Mouse (Mus musculus): ENCODE measurements around the gene Aaed1. TPM values are rescaled to one million over a fixed set of nuclear protein-coding genes. Genes with fewer than 3 reads are reported as not detected.

Gene Aaed1
- 3.1 and 6.5 TPM in 2 replicates for total RNA-seq (2015; ENCODE audit: low replicate concordance)
- 11.8 and 13.0 TPM in 2 replicates for total RNA-seq (2017; ENCODE audit: low replicate concordance)

GRCm38 (mm10) chr13:64312024-64312915 is at the start of gene Aaed1:
TSS of gene Aaed1 (minus strand) at chr13:64312710.
- ATAC-seq (replicated peaks; ENCODE audit: low FRiP score, poor library complexity, severe bottlenecking), result peak; percentile 84

DNA sequence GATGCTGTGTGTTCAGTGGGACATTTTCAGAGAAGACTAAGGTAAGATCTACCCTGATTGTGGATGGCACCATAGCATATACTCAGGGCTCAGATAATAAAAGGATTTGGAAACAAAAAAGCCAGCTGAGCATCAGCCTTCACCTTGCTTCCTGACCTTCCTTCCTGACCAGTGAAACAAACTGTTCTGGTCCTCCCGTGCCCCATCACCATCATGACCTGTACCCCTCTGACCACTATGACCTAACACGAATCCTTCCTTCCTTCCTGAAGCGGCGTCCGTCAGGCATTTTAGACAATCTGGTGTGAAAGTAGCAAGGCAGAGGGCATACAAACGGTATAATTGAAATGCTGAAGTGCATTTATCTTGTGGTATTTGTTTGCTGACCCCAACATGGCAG is 49.6 kb upstream of the Aaed1 start:
- no peak for ATAC-seq (replicated peaks; ENCODE audit: low FRiP score, poor library complexity, severe bottlenecking)

- no peak for ATAC-seq (replicated peaks; ENCODE audit: low FRiP score, poor library complexity, severe bottlenecking)
Observed at GRCm38 (mm10) chr13:64361020-64361419, 48.5 kb upstream of the Aaed1 start.

GRCm38 (mm10) chr13:64359702-64360101 is 47.2 kb upstream of the Aaed1 start:
- no peak for ATAC-seq (replicated peaks; ENCODE audit: low FRiP score, poor library complexity, severe bottlenecking)

- no peak for ATAC-seq (replicated peaks; ENCODE audit: low FRiP score, poor library complexity, severe bottlenecking)
Observed at GRCm38 (mm10) chr13:64358476-64358875, 46.0 kb upstream of the Aaed1 start.

DNA sequence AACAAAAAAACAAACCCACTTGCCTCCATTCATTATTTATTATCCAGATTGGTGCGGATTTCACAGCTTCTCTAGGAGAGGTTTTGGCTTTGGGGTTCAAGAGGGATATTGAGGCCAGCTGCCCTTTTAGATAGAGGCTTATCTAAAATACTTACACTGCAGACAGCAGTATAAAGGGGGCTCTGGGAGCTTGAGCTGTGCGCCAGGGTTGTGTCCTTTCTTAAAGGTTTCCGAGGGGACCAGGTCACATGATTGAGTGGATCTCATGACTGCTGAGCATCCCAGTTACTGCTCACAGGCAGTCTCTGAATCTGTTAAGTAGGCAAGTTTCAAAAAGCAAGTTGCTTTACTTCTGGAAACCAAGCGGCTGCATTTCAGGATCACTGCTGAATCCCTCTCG is 44.9 kb upstream of the Aaed1 start:
- no peak for ATAC-seq (replicated peaks; ENCODE audit: low FRiP score, poor library complexity, severe bottlenecking)

GRCm38 (mm10) chr13:64349474-64349873 is 37.0 kb upstream of the Aaed1 start:
- no peak for ATAC-seq (replicated peaks; ENCODE audit: low FRiP score, poor library complexity, severe bottlenecking)

GRCm38 (mm10) chr13:64344082-64344501 is 31.6 kb upstream of the Aaed1 start:
- no peak for ATAC-seq (replicated peaks; ENCODE audit: low FRiP score, poor library complexity, severe bottlenecking)

- no peak; the same call in 1 of the 2 replicates for ATAC-seq (replicated peaks; ENCODE audit: low FRiP score, poor library complexity, severe bottlenecking)
Observed at GRCm38 (mm10) chr13:64343598-64343997, 31.1 kb upstream of the Aaed1 start.

- no peak for ATAC-seq (replicated peaks; ENCODE audit: low FRiP score, poor library complexity, severe bottlenecking)
Observed at GRCm38 (mm10) chr13:64335546-64336132, 23.1 kb upstream of the Aaed1 start.

DNA sequence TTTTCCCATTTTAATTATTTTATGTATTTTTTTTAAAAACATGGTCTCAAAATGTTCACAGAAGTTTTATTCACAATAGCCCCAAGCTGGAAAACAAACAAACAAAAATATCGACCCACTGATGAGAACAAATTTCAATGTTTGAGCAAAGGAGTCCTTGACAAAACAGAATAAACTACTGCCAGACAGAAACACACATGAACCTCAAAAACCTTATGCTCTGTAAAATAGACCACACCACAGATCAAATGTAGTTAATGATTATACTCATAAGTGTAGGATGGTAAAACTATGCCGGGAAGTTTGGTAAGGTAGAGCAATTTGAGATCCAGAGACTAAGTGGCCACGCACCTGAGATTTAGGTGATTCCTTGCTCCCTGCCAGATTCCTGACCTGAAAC is 20.6 kb upstream of the Aaed1 start:
- no peak for ATAC-seq (replicated peaks; ENCODE audit: low FRiP score, poor library complexity, severe bottlenecking)

DNA sequence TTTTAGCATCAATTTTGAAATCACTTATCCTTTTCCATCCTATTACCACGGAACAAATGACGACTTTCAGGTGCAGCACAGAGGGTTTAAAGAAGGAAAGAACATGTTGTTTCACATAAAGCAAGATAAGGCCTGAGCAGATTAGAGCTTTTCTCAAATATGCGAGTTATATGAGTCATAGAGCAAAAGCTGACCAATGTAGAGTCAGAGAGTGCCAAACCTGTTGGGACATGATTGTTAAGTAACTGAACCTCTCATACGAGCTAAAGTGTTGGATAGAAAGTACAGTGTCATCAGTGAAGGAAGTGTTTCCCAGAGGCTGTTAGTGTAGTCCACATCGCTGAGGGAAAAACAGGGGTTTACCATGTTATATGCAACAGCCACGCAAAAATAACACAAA is 19.8 kb upstream of the Aaed1 start:
- no peak for ATAC-seq (replicated peaks; ENCODE audit: low FRiP score, poor library complexity, severe bottlenecking)

DNA sequence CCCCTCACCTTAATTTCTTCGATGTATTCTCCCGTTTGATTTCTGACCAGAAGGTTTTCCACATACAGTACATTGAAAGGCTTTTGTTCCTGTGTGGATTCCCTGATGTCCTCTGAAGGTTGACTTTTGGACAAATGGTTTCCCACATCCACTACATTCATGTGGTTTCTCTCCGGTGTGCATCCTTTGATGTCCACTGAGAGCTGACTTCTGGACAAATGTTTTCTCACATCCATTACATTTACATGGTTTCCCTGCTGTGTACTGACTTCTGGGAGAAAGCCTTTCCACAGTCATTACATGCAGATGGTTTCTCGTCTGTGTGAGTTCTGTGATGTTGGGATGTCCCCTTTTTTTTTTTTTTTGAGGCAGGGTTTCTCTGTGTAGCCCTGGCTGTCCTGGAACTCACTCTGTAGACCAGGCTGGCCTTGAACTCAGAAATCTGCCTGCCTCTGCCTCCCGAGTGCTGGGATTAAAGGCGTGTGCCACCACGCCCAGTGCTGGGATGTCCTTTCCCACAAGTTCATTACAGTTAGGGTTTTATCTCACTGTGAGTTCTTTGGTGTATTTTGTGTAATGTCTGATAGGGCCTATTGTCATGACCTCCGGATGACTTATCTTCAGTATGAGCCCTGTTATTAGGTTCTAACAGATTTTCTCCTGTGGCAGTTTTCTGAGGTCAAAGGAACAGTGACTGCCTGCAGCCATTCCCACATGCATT is 10.2 kb upstream of the Aaed1 start:
- no peak for ATAC-seq (replicated peaks; ENCODE audit: low FRiP score, poor library complexity, severe bottlenecking)

DNA sequence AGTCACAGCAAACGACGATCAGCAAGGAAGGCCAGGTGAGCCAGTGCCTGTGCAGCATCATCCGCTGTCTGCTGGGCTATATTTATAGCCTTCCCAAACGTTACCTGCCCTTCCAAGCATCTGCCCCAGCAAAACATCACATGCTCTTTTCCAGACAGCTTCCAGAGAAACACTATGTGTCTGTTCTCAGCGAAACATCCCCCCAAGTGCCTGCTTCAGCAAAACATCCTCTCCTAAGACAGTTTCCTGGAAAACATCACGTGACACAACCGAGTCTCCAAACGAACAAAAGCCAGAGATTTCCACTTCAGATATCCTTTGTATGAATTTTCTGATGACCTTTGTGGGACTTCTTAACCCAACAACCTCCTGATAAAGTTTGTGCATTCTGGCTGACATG is 7.8 kb upstream of the Aaed1 start:
- no peak for ATAC-seq (replicated peaks; ENCODE audit: low FRiP score, poor library complexity, severe bottlenecking)

DNA sequence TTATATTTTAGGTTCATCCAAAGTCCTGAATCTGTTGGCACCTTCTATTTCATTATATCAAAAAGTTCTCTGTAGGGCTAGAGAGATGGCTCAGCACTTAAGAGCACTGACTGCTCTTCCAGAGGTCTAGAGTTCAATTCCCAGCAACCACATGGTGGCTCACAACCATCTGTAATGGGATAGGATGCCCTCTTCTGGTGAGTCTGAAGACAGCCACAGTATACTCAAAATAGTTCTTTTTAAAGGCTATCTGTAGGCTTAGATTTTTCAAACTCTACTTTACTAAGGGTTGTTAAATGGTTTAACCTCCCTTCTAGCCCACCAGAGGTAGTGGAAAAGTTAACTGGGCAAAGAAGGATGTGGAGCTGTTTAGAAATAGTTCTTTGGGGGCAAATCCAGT is 7.3 kb upstream of the Aaed1 start:
- ATAC-seq (replicated peaks; ENCODE audit: low FRiP score, poor library complexity, severe bottlenecking), result no peak

- no peak for ATAC-seq (replicated peaks; ENCODE audit: low FRiP score, poor library complexity, severe bottlenecking)
Observed at GRCm38 (mm10) chr13:64318355-64318754, 5.8 kb upstream of the Aaed1 start.

GRCm38 (mm10) chr13:64315483-64316050 is 3.1 kb upstream of the Aaed1 start:
- ATAC-seq (replicated peaks; ENCODE audit: low FRiP score, poor library complexity, severe bottlenecking), result 0 out of 2 replicates have a peak, but pooled peaks have one; percentile 27

GRCm38 (mm10) chr13:64314041-64314440 is 1.5 kb upstream of the Aaed1 start:
- ATAC-seq (replicated peaks; ENCODE audit: low FRiP score, poor library complexity, severe bottlenecking), result no peak

DNA sequence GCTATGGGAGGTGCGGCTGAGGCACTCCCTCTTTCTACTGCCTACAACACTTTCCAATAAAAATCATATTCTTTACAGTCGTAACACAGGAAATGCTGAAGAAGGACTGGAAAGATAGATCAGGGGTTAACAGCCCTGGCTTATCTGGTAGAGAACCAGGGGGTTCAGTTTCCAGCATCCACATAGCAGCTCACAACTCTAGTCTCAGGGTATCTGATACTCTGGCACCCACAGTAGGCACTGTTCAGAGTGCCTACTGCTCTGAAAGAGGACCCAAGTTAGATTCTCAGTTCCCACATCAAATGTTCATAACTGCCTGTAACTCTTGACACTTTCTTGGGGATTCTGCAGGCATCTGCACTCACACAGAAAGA is 393 bp upstream of the Aaed1 start:
- no peak; the same call in 1 of the 2 replicates for ATAC-seq (replicated peaks; ENCODE audit: low FRiP score, poor library complexity, severe bottlenecking)

DNA sequence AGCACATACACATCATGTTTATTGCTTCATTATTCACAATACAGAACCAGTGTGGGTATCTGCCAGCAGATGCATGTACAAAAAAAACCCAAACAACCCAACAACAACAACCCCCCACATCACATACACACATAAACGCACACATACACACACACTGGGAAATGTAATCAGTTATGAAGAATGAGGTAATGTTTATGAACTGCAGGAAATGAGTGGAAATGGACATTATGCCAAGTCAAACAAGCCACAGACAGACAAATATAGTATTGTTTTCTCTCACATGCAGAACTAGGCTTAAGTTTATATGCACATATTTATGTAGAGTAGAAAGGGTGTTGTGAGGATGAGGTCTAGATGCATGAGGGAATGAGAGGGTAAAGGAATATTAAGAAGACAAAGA is 1.2 kb downstream of the Aaed1 start:
- no peak for ATAC-seq (replicated peaks; ENCODE audit: low FRiP score, poor library complexity, severe bottlenecking)

All from erythroblast, adult 5-6 weeks (primary cell).